Mouse (Mus musculus) liver, embryonic 14.5 days (tissue): ENCODE results near the gene Mapk1. TPM values are rescaled to one million over a fixed set of nuclear protein-coding genes. Genes with fewer than 3 reads are reported as not detected.

Source experiments
- ATAC-seq: fragments of 200-750 bp; cut with Nextera tagmentation; 2 replicates; pipeline ENCODE4 v1.8.0; 2017; ENCODE audit warnings: moderate number of reproducible peaks, mild to moderate bottlenecking, moderate library complexity; ENCODE audit not compliant: insufficient read depth
- DNase-seq, 3 experiments: peaks; one replicate each; pipeline ENCODE4 v3.0.0-alpha.2; 2012 to 2013; ENCODE audit warnings: low read depth in 3 of 3, low spot score in 3 of 3
- H3K27ac ChIP-seq: fragments of 300-500 bp; sonication (generic); 2 replicates; pipeline ENCODE4 v1.5.1; 2014; ENCODE audit warnings: moderate library complexity, mild to moderate bottlenecking, control low read depth, inconsistent platforms
- H3K27me3 ChIP-seq: fragments of 300-500 bp; sonication (generic); 2 replicates; pipeline ENCODE4 v1.6.1; 2014; ENCODE audit warnings: mild to moderate bottlenecking, low read length, moderate library complexity; ENCODE audit not compliant: control insufficient read depth, insufficient read depth
- H3K36me3 ChIP-seq: fragments of 300-500 bp; sonication (generic); replicated peaks from 2 replicates; pipeline ENCODE4 v1.6.1; 2014; ENCODE audit warnings: low read depth; ENCODE audit not compliant: control insufficient read depth, insufficient read depth
- H3K4me1 ChIP-seq, 2 experiments: fragments of 200-500 bp in 1 of 2; fragments of 300-500 bp in 1 of 2; sonication (generic) in 1 of 2; replicated peaks; 2 replicates each; pipeline ENCODE4 v1.6.1; 2012 to 2014; ENCODE audit warnings: antibody characterized with exemption in 1 of 2, inconsistent platforms in 1 of 2, low read length in 1 of 2; ENCODE audit not compliant: control insufficient read depth in 2 of 2, insufficient read depth in 2 of 2
- H3K4me2 ChIP-seq: fragments of 300-500 bp; sonication (generic); 2 replicates; pipeline ENCODE4 v1.6.1; 2014; ENCODE audit warnings: low read depth, mild to moderate bottlenecking, control low read depth, moderate library complexity
- H3K4me3 ChIP-seq, 2 experiments: fragments of 200-500 bp in 1 of 2; fragments of 300-500 bp in 1 of 2; sonication (generic) in 1 of 2; 2 replicates each; pipeline ENCODE4 v1.5.1; 2012 to 2014; ENCODE audit warnings: low read depth in 2 of 2, low read length in 2 of 2, mild to moderate bottlenecking in 2 of 2, control low read depth in 1 of 2, inconsistent platforms in 1 of 2, moderate library complexity in 1 of 2; ENCODE audit not compliant: insufficient read depth in 1 of 2
- H3K9ac ChIP-seq: fragments of 300-500 bp; sonication (generic); replicated peaks from 2 replicates; pipeline ENCODE4 v1.6.1; 2014; ENCODE audit warnings: mild to moderate bottlenecking, control low read depth, moderate library complexity
- H3K9me3 ChIP-seq: fragments of 300-500 bp; sonication (generic); 2 replicates; pipeline ENCODE4 v1.6.1; 2016; ENCODE audit warnings: low read length, mixed read lengths; ENCODE audit not compliant: control insufficient read depth
- CTCF ChIP-seq: IDR thresholded peaks from 2 replicates; pipeline ENCODE4 v1.5.1; 2016; ENCODE audit warnings: antibody characterized with exemption, low read depth, control low read depth
- EP300 ChIP-seq: IDR thresholded peaks from 2 replicates; pipeline ENCODE4 v1.6.1; 2016; ENCODE audit warnings: antibody characterized with exemption, low read depth
- WGBS: fragments of 180-500 bp; shearing (Covaris S2); extraction: QIAGEN DNeasy Blood & Tissue Kit; methylation state at CpG from one replicate; pipeline ENCODE4 v1.1.7; 2014; ENCODE audit not compliant: insufficient replicate concordance; 5-methylcytosine and 5-hydroxymethylcytosine counted together
- polyA plus RNA-seq, 2 experiments: library from polyadenylated mRNA; depleted of rRNA in 1 of 2; stranded (reverse) in 1 of 2; unstranded in 1 of 2; fragments of >200 nt; fragmentation: Nextera tagmentation in 1 of 2; extraction: Ambion mirVana in 1 of 2; gene quantifications; 2 replicates each; pipeline versions ENCODE4 v1.2.1 to v1.2.3; 2012 to 2014

The Mapk1 gene
- polyA plus RNA-seq, 2 experiments = 55.1 to 91.6 TPM

DNA sequence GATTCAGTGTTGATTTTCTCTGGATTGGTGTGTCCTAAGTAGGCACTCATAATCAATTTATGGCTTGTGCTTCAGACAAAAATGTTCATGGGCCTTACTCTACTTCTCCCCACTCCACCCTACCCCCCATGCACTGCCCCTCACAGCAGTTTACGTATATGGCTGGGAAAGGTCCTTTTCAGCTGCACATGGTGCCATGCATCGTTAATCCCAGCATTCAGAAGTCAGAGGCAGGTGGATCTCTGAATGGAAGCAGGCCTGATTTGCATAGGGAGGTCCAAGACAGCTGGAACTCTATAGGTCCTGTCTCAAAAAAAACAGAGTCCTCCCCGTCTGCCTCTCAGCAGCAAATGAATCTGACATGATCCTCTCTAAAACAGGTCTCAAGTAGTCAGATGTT, 62.1 kb downstream of the Mapk1 start:
- no peak overlapping the region for H3K27ac ChIP-seq
- WGBS = 75% methylated on average over 3 of the region's 3 CpGs
- no peaks in the 10 kb centered on the region for H3K9me3 ChIP-seq
- ATAC-seq (no peak), DNase-seq (no peak)
- no peaks in the 10 kb centered on the region for H3K4me1 ChIP-seq
- H3K4me3 ChIP-seq = no peak overlapping the region
- H3K36me3 ChIP-seq = peaks cover 31% of the 10 kb centered on the region
- TF ChIP-seq CTCF (no peak), EP300 (no peak)
- H3K27me3 ChIP-seq = no peaks in the 10 kb centered on the region
- H3K4me2 ChIP-seq = no peak overlapping the region
- H3K9ac ChIP-seq = no peak overlapping the region

DNA sequence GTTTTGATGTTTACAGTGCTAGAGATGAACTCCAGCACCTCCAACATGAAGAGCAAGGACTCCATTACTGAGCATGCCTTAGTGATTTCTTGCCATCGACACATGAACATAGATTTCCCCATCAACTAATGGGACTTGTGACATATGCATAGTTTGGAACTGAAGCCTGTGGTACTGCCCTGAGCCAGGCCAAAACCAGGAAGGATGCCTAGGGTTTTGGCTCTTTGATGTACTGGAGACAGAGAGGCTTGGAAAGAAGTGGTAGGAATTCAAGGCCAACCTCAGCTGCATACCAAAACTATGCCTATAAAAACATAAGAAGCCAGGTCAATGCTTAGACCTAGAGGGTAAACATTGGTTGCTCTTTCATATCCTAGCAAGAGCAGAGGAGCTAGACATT, 66.7 kb downstream of the Mapk1 start:
- no peaks in the 10 kb centered on the region for H3K9me3 ChIP-seq
- no peak overlapping the region for H3K4me2 ChIP-seq
- H3K36me3 ChIP-seq = peaks cover 7% of the 10 kb centered on the region
- no peaks in the 10 kb centered on the region for H3K27me3 ChIP-seq
- H3K27ac ChIP-seq = no peak overlapping the region
- no peak for TF ChIP-seq CTCF
- no peak for ATAC-seq
- no peaks in the 10 kb centered on the region for H3K4me1 ChIP-seq
- WGBS = 81% methylated on average over 1 of the region's 1 CpGs
- no peak for DNase-seq
- no peak overlapping the region for H3K4me3 ChIP-seq
- H3K9ac ChIP-seq = no peak overlapping the region

DNA sequence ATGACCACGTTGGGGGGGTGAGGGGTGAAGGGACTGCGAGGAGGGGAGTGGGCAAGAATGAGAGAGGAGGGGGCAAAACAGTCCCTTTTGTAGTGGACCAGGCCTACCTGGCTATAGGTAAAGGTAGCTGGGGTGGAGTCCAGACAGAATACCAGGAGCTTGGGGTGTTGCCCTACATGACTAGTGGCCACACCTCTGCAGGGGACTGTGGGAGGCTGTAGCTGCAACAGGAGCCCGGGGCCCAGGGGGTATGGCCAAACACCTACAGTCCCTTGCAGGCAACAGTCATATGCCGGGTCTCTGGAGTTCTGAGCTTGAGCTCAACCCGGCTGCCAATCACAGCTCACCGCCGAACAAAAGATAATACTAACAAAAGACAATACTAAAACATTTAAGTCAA, 68.9 kb downstream of the Mapk1 start:
- Histone ChIP-seq H3K36me3 (peaks cover 4% of the 10 kb centered on the region), H3K9me3 (no peaks in the 10 kb centered on the region), H3K9ac (no peak overlapping the region), H3K27ac (no peak overlapping the region), H3K4me2 (no peak overlapping the region), H3K4me3 (no peak overlapping the region), H3K27me3 (no peaks in the 10 kb centered on the region), H3K4me1 (no peaks in the 10 kb centered on the region)
- 67% methylated on average over 7 of the region's 7 CpGs for WGBS
- TF ChIP-seq CTCF (no peak), EP300 (no peak)
- no peak for DNase-seq
- no peak for ATAC-seq

DNA sequence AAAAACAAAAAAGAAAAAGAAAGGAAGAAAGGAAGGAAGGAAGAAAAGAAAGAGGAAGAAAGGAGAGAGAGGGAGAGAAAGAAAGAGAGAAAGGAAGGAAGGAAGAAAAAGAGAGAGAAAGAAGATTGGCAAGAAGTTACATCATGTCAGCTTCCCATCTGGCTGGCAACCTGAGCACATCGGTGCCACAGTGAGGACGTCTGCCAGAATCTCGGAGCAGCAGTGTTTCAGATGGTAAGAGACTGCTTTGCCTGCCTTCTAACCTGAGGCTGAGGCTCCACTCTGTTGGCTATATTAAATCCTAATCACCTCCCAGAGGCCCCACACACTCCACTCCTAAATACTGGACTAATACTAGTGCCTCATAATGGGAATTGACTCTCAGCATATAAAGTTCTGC, 70.7 kb downstream of the Mapk1 start:
- Histone ChIP-seq H3K4me2 (no peak overlapping the region), H3K9me3 (no peaks in the 10 kb centered on the region), H3K36me3 (no peaks in the 10 kb centered on the region), H3K27me3 (no peaks in the 10 kb centered on the region), H3K4me3 (no peak overlapping the region), H3K9ac (no peak overlapping the region), H3K27ac (no peak overlapping the region), H3K4me1 (no peaks in the 10 kb centered on the region)
- no peak for DNase-seq
- no peak for TF ChIP-seq EP300
- no peak for TF ChIP-seq CTCF
- no peak for ATAC-seq
- WGBS = 78% methylated on average over 3 of the region's 3 CpGs

DNA sequence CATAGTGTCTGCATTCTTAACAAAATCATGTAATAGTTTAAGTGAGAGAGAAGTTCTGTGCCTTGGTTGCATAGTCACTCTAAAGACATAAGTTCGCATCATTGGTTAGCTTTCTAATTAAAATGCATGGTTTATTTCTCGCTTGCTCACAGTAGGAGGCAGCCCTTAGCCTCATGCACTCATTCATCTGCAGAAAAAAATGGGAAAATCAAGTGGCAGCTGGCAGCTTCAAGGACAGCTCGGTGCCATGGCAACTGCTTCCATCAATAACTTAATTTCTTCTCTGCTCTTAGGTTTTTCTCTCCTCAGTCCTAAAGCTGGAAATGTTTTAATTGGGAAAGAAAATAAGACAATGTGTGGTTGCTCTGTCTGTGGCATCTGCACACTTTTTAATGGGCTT, 72.4 kb downstream of the Mapk1 start:
- Histone ChIP-seq H3K9ac (no peak overlapping the region), H3K36me3 (no peaks in the 10 kb centered on the region), H3K4me3 (no peak overlapping the region), H3K27ac (no peak overlapping the region), H3K27me3 (no peaks in the 10 kb centered on the region), H3K9me3 (no peaks in the 10 kb centered on the region), H3K4me2 (no peak overlapping the region), H3K4me1 (no peaks in the 10 kb centered on the region)
- WGBS = 67% methylated on average over 3 of the region's 3 CpGs
- ATAC-seq = no peak
- DNase-seq = no peak
- no peak for TF ChIP-seq EP300
- TF ChIP-seq CTCF = no peak

DNA sequence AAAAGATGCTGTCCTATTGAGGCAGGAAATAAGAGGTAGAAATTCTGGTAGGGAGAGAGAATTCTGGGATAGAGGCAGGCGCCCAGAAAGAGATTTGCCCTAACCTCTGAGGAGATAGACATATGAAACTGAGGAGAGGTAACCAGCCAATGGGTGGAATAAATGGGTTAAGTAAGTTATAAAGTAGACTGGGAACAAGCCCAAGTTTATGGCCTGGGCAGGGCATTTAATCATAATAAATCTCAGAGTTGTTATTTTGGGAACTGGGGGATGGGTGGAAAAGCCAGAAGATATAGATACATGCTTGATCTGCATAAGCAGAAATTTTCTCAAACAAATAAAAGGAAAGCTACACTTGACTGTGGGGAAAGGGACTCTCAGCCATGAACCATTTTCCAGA, 79.2 kb downstream of the Mapk1 start:
- Histone ChIP-seq H3K36me3 (no peaks in the 10 kb centered on the region), H3K27ac (no peak overlapping the region), H3K9me3 (no peaks in the 10 kb centered on the region), H3K4me3 (no peak overlapping the region), H3K27me3 (no peaks in the 10 kb centered on the region), H3K9ac (no peak overlapping the region), H3K4me2 (no peak overlapping the region), H3K4me1 (no peaks in the 10 kb centered on the region)
- no peak for TF ChIP-seq EP300
- TF ChIP-seq CTCF = no peak
- DNase-seq = no peak
- WGBS = 55% methylated on average over 1 of the region's 1 CpGs
- no peak for ATAC-seq
